Mouse (Mus musculus) right cerebral cortex, postnatal 10 days (tissue): ENCODE data around the gene Snapc1.

ENCODE experiments used
- DNase-seq, 2 experiments: peaks; one replicate each; pipeline ENCODE4 v3.0.0; 2021; ENCODE audit warnings: low spot score in 2 of 2

Gene Snapc1

DNA sequence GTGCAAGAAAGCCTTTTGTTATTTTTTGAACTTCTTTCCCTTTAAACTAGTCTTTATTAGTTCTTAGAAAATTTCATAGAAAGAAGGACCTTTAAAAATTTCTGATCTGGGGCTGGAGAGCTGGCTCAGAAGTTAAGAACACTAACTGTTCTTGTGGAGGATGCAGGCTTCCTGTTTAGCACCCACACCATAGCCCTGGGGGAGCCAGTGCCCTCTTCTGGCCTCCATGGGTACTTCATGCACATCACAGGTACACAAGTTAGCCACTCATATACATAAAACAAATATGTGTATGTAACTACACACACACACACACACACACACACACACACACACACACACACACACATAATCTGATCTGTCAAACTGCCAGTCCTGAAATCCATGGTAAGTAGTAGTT, 25.3 kb downstream of the Snapc1 start:
- peak in 1 of 2 experiments; percentile 57 for DNase-seq

- peak in 1 of 2 experiments; percentile 59 for DNase-seq
Observed at GRCm38 (mm10) chr12:73996906-73997296, 32.6 kb downstream of the Snapc1 start.

DNA sequence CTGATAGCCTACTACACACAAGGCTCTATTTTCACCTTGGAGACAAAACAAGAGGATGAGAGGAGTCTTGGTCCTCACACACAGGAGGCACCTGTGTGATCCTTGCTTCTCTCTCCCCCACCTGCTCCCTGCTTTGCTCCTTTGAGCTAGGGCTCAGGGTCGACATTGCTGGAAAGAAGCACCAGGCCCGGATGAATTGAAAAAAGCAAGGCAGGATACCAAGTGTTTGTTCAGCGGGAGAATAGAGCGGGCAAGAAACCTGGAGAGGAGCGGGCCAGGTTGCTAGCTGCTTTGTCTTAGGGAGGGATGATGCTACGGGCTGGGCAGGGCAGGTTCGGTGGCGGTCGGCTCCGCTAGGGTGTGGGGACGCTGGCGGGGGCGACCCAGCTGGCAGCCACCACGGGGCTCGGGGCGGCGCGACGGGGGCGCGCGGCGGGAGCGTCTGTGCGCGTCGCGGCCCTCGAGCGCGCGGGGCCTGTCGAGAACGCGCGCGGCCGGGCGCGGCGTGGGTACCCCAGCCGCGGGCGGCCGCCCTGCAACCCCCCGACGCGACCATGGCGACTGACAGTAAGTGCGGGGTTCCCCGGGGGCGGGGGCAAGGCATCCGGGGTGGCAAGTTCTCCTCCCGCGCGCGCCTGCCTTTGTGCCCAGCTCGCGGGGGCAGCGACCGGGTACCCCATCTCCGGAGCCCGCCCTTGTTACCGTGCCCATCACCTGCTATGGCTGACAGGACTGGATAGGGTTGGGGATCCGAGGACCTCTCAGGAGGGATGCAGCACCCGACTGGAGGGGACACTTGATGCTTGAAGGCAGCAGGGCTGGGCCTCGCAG, 33.2 kb downstream of the Snapc1 start, which contains the start of gene Syt16:
Gene Syt16 (plus strand): TSS at position 365 of the 831 bp plus-strand sequence.
- peak; percentile 66 to 73 for DNase-seq

- DNase-seq, result peak in 1 of 2 experiments; percentile 45
Observed at GRCm38 (mm10) chr12:73998128-73998456, 33.8 kb downstream of the Snapc1 start.

- DNase-seq, result no peak
Observed at GRCm38 (mm10) chr12:74002449-74002848, 38.2 kb downstream of the Snapc1 start.

DNA sequence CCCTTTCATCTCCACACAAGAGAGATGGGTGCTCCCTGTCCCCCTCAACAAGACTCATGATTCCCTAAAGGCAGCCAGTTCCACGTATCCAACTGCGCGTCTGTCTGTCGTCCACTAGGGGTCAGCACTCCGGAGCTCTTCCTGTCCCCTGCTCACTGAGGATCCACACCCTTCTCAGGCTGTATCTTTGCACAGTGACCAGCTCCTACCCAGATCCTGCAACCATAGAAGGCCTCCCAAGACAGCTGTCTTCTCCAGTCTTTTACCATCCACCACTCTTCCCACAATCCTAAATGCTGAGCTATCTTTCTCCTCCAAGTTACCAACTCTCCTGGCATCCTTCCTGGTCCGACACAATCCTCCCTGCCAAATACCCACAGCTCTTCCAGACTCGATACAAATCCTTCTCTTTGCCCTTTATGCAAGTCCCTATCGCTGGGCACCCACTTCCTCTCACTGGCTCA, 45.2 kb downstream of the Snapc1 start:
- peak; percentile 56 to 62 for DNase-seq

- peak; percentile 84 to 89 for DNase-seq
Observed at GRCm38 (mm10) chr12:74013739-74014138, 49.5 kb downstream of the Snapc1 start.

DNA sequence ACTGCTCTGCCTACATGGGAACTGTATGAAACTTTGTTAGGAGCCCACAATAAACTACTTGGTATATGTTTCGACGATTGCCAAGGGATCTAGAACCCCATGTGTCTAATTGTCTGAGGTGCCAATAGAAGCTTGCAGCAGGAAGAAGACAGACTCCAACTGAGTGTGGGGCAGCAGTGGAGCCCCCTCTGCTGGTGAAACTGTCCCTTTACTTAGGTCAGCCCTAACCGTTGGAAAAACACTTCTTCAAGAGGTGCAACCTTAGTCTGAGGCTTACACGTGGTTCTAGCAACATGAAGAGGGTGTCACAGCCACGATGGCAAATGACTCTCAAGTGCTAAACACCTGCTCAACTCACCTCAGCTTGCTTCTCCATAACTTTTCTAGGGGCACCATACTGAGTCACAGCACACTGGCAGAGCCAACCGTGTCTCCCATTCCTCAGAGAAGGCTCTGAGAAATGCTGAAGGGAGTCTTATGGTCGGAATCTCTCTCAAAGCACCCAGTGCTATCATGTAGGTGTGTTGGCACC, 50.5 kb downstream of the Snapc1 start:
- no peak for DNase-seq

DNA sequence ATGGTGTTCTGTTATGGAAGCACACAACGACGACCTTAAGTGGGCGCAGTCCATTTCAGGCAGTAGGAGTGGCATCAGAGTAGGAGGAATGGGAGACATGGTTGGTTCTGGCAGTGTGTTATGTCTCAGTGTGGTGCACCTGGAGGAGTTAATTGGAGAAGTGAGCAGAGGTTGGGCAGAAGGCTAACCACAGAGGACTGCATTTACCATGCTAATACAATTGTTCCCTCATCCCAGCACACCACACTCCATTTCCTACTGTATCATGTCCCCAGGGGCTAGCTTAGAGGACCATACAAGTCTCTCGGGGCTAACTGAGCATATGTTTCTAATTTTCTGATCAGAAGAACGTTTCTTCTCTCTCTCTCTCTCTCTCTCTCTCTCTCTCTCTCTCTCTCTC, 51.2 kb downstream of the Snapc1 start:
- DNase-seq, result no peak

DNA sequence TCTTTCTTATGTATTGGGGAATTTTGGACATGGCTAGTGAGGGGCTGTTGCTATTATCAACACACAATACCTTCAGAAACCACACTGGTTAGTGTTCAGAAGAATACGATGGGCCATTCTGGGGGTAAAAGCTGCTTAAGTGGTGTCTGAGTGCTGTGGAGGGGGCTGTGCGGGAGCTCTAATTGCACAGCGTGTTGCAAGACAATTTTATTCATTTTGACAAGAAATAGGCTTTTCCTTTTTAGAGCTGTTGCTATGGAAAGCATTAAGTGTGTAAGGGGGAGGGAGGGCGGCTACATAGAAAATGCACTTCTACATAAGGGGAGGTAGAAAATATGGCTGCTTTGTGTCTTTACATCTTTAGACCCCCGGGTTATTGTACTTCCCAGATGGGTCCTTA, 59.0 kb downstream of the Snapc1 start:
- peak in 1 of 2 experiments; percentile 35 for DNase-seq

DNA sequence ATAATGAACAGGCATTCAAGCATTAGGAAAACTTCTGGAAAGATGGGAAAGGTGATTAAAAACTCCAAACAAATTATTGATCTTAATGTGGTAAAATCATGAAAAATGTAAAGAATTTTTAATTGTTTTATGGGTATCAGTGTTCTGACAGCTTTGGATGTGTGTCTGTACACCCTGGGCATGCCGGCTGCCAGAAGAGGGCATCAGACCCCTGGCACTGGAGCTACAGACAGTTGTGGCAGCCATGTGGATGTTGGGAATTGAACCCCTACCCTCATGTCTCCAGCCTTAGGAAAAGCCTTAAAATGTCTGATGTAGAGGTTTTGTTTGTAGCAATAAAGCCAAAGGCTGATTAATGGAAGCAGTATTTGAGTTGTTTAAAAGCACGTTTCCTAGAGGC, 60.6 kb downstream of the Snapc1 start:
- peak in 1 of 2 experiments; percentile 23 for DNase-seq
